Mouse (Mus musculus) heart, embryonic 16.5 days (tissue): ENCODE results near the gene Clip3. TPM values are rescaled to one million over a fixed set of nuclear protein-coding genes. Genes with fewer than 3 reads are reported as not detected.

Source experiments
- ATAC-seq: fragments of 200-750 bp; cut with Nextera tagmentation; replicated peaks from 2 replicates; pipeline ENCODE4 v1.8.0; 2017; ENCODE audit warnings: moderate number of reproducible peaks; ENCODE audit not compliant: insufficient read depth, low FRiP score; ENCODE audit errors: extremely low read depth
- H3K27ac ChIP-seq: fragments of 300-500 bp; sonication (generic); 2 replicates; pipeline ENCODE4 v1.5.1; 2014; ENCODE audit warnings: mild to moderate bottlenecking, low read length, control low read depth, moderate library complexity
- H3K27me3 ChIP-seq: fragments of 300-500 bp; sonication (generic); 2 replicates; pipeline ENCODE4 v1.6.1; 2014; ENCODE audit warnings: low read length, mixed read lengths; ENCODE audit not compliant: control insufficient read depth, insufficient read depth
- H3K36me3 ChIP-seq: fragments of 300-500 bp; sonication (generic); 2 replicates; pipeline ENCODE4 v1.6.1; 2014; ENCODE audit not compliant: control insufficient read depth, insufficient read depth
- H3K4me1 ChIP-seq: fragments of 300-500 bp; sonication (generic); 2 replicates; pipeline ENCODE4 v1.6.1; 2014; ENCODE audit warnings: low read length, mixed read lengths; ENCODE audit not compliant: control insufficient read depth, insufficient read depth
- H3K4me2 ChIP-seq: fragments of 300-500 bp; sonication (generic); 2 replicates; pipeline ENCODE4 v1.6.1; 2014; ENCODE audit warnings: low read depth, mild to moderate bottlenecking, control low read depth, low read length
- H3K4me3 ChIP-seq: fragments of 300-500 bp; sonication (generic); 2 replicates; pipeline ENCODE4 v1.5.1; 2014; ENCODE audit warnings: mild to moderate bottlenecking, control low read depth, low read length
- H3K9ac ChIP-seq: fragments of 300-500 bp; sonication (generic); 2 replicates; pipeline ENCODE4 v1.6.1; 2014; ENCODE audit warnings: low read length, control low read depth
- H3K9me3 ChIP-seq: fragments of 300-500 bp; sonication (generic); replicated peaks from 2 replicates; pipeline ENCODE4 v1.6.1; 2016; ENCODE audit warnings: low read length; ENCODE audit not compliant: control insufficient read depth
- WGBS: fragments of 180-500 bp; shearing (Covaris S2); extraction: QIAGEN DNeasy Blood & Tissue Kit; methylation state at CpG from one replicate; pipeline ENCODE4 v1.1.7; 2014; 5-methylcytosine and 5-hydroxymethylcytosine counted together
- polyA plus RNA-seq: library from polyadenylated mRNA; unstranded; fragments of >200 nt; fragmentation: Nextera tagmentation; extraction: Ambion mirVana; gene quantifications from 2 replicates; pipeline ENCODE4 v1.2.1, GENCODE M21; 2015

Gene Clip3
- polyA plus RNA-seq, 1 experiment from 2014 or later: 7.0 TPM

DNA sequence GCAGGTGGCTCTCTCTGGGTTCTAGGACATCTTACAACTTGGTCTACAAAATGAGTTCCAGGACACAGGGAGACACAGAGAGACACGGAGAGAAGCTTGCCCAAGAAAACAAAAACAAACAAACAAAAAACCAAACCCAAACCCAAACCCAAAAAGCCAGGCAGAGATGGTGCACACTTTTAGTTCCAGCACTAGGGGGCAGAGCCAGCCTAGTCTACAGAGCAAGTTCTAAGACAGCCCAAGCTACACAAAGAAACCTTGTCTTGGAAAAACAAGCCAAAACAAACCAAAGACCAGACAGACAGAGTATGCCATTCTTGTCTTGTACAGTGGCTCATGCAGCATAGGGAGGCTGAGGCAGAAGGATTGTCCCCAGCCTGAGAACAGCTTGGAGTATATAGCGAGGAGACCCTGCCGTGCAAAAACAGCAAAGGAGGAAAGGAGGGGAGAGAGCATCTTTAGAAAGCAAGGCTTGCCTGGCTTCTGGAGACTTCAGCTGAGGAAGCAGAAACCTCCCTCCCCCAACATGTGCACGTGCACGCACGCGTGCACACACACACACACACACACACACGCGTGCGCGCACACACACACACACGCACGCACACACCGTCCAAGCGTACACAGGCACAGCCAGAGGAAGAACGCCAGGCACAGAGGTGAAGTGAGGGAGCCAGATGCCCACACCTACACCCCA is 14.7 kb downstream of the Clip3 start:
- 91% methylated on average over 16 of the region's 16 CpGs for WGBS
- ATAC-seq: no peak
- H3K36me3 ChIP-seq: 0 out of 2 replicates have a peak, but pooled peaks cover 2% of the 10 kb centered on the region

GRCm38 (mm10) chr7:30308076-30309005 is 16.8 kb downstream of the Clip3 start, which contains the start of gene Alkbh6:
Gene Alkbh6 (plus strand): TSS chr7:30308717.
- ATAC-seq: peak; percentile 100
- Histone ChIP-seq H3K27me3 (no peaks in the 10 kb centered on the region), H3K9ac (peak within 1 kb of the TSS; percentile 81), H3K27ac (peak within 1 kb of the TSS; percentile 87), H3K4me3 (peak within 1 kb of the TSS; percentile 79), H3K9me3 (no peaks in the 10 kb centered on the region), H3K36me3 (0 out of 2 replicates have a peak, but pooled peaks cover 7% of the 10 kb centered on the region), H3K4me1 (peaks cover 11% of the 10 kb centered on the region), H3K4me2 (peak within 1 kb of the TSS; percentile 85)
- 5% methylated on average over 27 of the region's 27 CpGs for WGBS

More for the DNA sequence above, 14.7 kb downstream of the Clip3 start:
- Histone ChIP-seq H3K9ac (no peak overlapping the region), H3K4me1 (peaks cover 11% of the 10 kb centered on the region), H3K9me3 (no peaks in the 10 kb centered on the region), H3K4me3 (no peak overlapping the region), H3K4me2 (no peak overlapping the region), H3K27me3 (no peaks in the 10 kb centered on the region), H3K27ac (no peak overlapping the region)

- 60% methylated on average over 15 of the region's 15 CpGs for WGBS
- H3K4me1 ChIP-seq: peaks cover 15% of the 10 kb centered on the region
- no peak for ATAC-seq
- peak overlapping the region; percentile 85 for H3K4me2 ChIP-seq
- H3K27ac ChIP-seq: no peak overlapping the region
- no peaks in the 10 kb centered on the region for H3K27me3 ChIP-seq
- 0 out of 2 replicates have a peak, but pooled peaks cover 7% of the 10 kb centered on the region for H3K36me3 ChIP-seq
- no peaks in the 10 kb centered on the region for H3K9me3 ChIP-seq
- H3K4me3 ChIP-seq: peak overlapping the region; percentile 79
- H3K9ac ChIP-seq: peak overlapping the region; percentile 81
These were observed 18.0 kb downstream of the Clip3 start for GRCm38 (mm10) chr7:30309395-30310129.

- H3K9ac ChIP-seq: no peak overlapping the region
- 89% methylated on average over 12 of the region's 12 CpGs for WGBS
- no peaks in the 10 kb centered on the region for H3K27me3 ChIP-seq
- H3K4me3 ChIP-seq: no peak overlapping the region
- 0 out of 2 replicates have a peak, but pooled peaks cover 7% of the 10 kb centered on the region for H3K36me3 ChIP-seq
- no peaks in the 10 kb centered on the region for H3K9me3 ChIP-seq
- no peak for ATAC-seq
- H3K4me2 ChIP-seq: no peak overlapping the region
- peaks cover 16% of the 10 kb centered on the region for H3K4me1 ChIP-seq
- H3K27ac ChIP-seq: no peak overlapping the region
These were observed 18.6 kb downstream of the Clip3 start for GRCm38 (mm10) chr7:30310136-30310535.

DNA sequence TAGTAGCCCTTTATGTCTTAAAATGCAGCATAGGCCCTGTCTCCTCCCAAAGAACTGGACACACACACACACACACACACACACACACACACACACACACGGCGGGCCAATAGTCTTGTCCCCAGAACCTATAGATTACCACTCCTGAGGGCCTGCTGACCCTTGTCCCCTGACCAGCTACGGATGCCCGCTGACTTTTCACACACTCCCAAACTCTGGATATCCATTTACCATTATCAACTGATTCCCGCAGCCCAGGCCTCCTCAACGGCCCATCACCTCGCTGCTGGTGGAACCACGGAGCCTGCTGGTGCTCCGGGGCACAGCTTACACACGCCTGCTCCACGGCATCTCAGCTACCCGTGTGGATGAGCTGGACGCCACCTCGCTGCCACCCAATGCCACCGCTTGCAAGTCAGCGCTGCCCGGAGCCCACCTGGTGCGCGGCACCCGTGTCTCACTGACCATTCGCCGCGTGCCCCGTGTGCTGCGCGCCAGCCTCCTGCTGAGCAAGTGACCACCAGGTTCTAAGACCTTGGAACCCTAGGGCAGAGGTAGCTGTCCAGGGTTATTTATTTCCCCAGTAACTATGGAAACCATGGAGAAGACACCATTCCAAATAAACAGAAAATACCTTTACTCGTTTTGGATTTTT is 22.3 kb downstream of the Clip3 start:
- no peak overlapping the region for H3K27ac ChIP-seq
- H3K9ac ChIP-seq: no peak overlapping the region
- 0 out of 2 replicates have a peak, but pooled peaks cover 7% of the 10 kb centered on the region for H3K36me3 ChIP-seq
- no peaks in the 10 kb centered on the region for H3K27me3 ChIP-seq
- H3K9me3 ChIP-seq: no peaks in the 10 kb centered on the region
- H3K4me1 ChIP-seq: peaks cover 13% of the 10 kb centered on the region
- H3K4me2 ChIP-seq: no peak overlapping the region
- no peak overlapping the region for H3K4me3 ChIP-seq
- ATAC-seq: no peak
- 53% methylated on average over 27 of the region's 27 CpGs for WGBS

- no peaks in the 10 kb centered on the region for H3K27me3 ChIP-seq
- 2% methylated on average over 9 of the region's 9 CpGs for WGBS
- H3K36me3 ChIP-seq: 0 out of 2 replicates have a peak, but pooled peaks cover 7% of the 10 kb centered on the region
- no peak for ATAC-seq
- no peak within 1 kb of the TSS for H3K27ac ChIP-seq
- H3K9me3 ChIP-seq: no peaks in the 10 kb centered on the region
- H3K4me2 ChIP-seq: peak within 1 kb of the TSS; percentile 20; the same call in 1 of the 2 replicates
- H3K4me1 ChIP-seq: peaks cover 7% of the 10 kb centered on the region; the same call in 1 of the 2 replicates
- peak within 1 kb of the TSS; percentile 28 for H3K4me3 ChIP-seq
- no peak within 1 kb of the TSS; the same call in 1 of the 2 replicates for H3K9ac ChIP-seq
These were observed 23.2 kb downstream of the Clip3 start, which contains the start of gene Syne4 for GRCm38 (mm10) chr7:30314721-30315155. Gene Syne4 (plus strand): TSS chr7:30314807.

- H3K9ac ChIP-seq: no peak overlapping the region
- ATAC-seq: no peak
- H3K4me1 ChIP-seq: peaks cover 8% of the 10 kb centered on the region; the same call in 1 of the 2 replicates
- no peaks in the 10 kb centered on the region for H3K9me3 ChIP-seq
- H3K4me3 ChIP-seq: no peak overlapping the region
- no peak overlapping the region for H3K27ac ChIP-seq
- WGBS: 66% methylated on average over 13 of the region's 13 CpGs
- H3K36me3 ChIP-seq: 0 out of 2 replicates have a peak, but pooled peaks cover 7% of the 10 kb centered on the region
- no peak overlapping the region for H3K4me2 ChIP-seq
- H3K27me3 ChIP-seq: no peaks in the 10 kb centered on the region
These were observed 24.3 kb downstream of the Clip3 start for GRCm38 (mm10) chr7:30315559-30316529.
